Mouse (Mus musculus) brain, embryonic 14.5 days (tissue): Measurements from ENCODE around the gene Stard3.
"Not testable (repeated sequence)": the region's sequence is repeated elsewhere in the genome, so short reads cannot be mapped to it uniquely, and the experiment has no call there.

ENCODE experiments used
- CTCF ChIP-seq: fragments of 200-500 bp; IDR thresholded peaks from 2 replicates; pipeline ENCODE4 v1.5.1; 2012; ENCODE audit warnings: inconsistent platforms, mild to moderate bottlenecking, moderate library complexity, borderline replicate concordance; ENCODE audit not compliant: insufficient read depth, insufficient read length; ENCODE audit errors: extremely low read depth
- POLR2A ChIP-seq: fragments of 200-500 bp; IDR thresholded peaks from 2 replicates; pipeline ENCODE4 v1.6.1; 2012; ENCODE audit warnings: mild to moderate bottlenecking, inconsistent platforms, borderline replicate concordance; ENCODE audit not compliant: poor library complexity, insufficient read depth, insufficient read length, severe bottlenecking; ENCODE audit errors: extremely low read depth

- not testable (repeated sequence) for TF ChIP-seq CTCF, POLR2A
These were observed 24.2 kb downstream of the Stard3 start for GRCm38 (mm10) chr11:98382405-98382804.
